Mouse (Mus musculus): Measurements from ENCODE around the gene Arl15.
A peak's percentile ranks its signal among the peaks of the same experiment; 100 is the strongest.

Arl15 gene

GRCm38 (mm10) chr13:113983633-113984032, 189.3 kb downstream of the Arl15 start:
- peak; percentile 56 for DNase-seq (ENCODE audit: low read depth, low spot score)

GRCm38 (mm10) chr13:113984491-113984890, 190.2 kb downstream of the Arl15 start:
- no peak for DNase-seq (ENCODE audit: low read depth, low spot score)

- no peak for DNase-seq (ENCODE audit: low read depth, low spot score)
These were observed 192.7 kb downstream of the Arl15 start for GRCm38 (mm10) chr13:113986864-113987562.

- DNase-seq (ENCODE audit: low read depth, low spot score) = no peak
These were observed 195.9 kb downstream of the Arl15 start for GRCm38 (mm10) chr13:113990247-113990646.

GRCm38 (mm10) chr13:113990701-113991100, 196.4 kb downstream of the Arl15 start:
- no peak for DNase-seq (ENCODE audit: low read depth, low spot score)

- DNase-seq (ENCODE audit: low read depth, low spot score) = no peak
These were observed 198.8 kb downstream of the Arl15 start for GRCm38 (mm10) chr13:113993066-113993465.

- no peak for DNase-seq (ENCODE audit: low read depth, low spot score)
These were observed 200.3 kb downstream of the Arl15 start for GRCm38 (mm10) chr13:113994586-113994985.

- DNase-seq (ENCODE audit: low read depth, low spot score) = no peak
These were observed 201.4 kb downstream of the Arl15 start for GRCm38 (mm10) chr13:113995490-113996236.

GRCm38 (mm10) chr13:113998811-113999210, 204.5 kb downstream of the Arl15 start:
- no peak for DNase-seq (ENCODE audit: low read depth, low spot score)

GRCm38 (mm10) chr13:114003463-114003862, 209.2 kb downstream of the Arl15 start:
- DNase-seq (ENCODE audit: low read depth, low spot score) = no peak

GRCm38 (mm10) chr13:114004191-114004590, 209.9 kb downstream of the Arl15 start:
- DNase-seq (ENCODE audit: low read depth, low spot score) = no peak

GRCm38 (mm10) chr13:114009786-114010185, 215.5 kb downstream of the Arl15 start:
- DNase-seq (ENCODE audit: low read depth, low spot score) = peak; percentile 76

GRCm38 (mm10) chr13:114010521-114010920, 216.2 kb downstream of the Arl15 start:
- DNase-seq (ENCODE audit: low read depth, low spot score) = peak; percentile 92

GRCm38 (mm10) chr13:114011019-114011418, 216.7 kb downstream of the Arl15 start:
- DNase-seq (ENCODE audit: low read depth, low spot score) = peak; percentile 95

- no peak for DNase-seq (ENCODE audit: low read depth, low spot score)
These were observed 223.6 kb downstream of the Arl15 start for GRCm38 (mm10) chr13:114017928-114018327.

GRCm38 (mm10) chr13:114023541-114023940, 229.2 kb downstream of the Arl15 start:
- DNase-seq (ENCODE audit: low read depth, low spot score) = no peak

GRCm38 (mm10) chr13:114026306-114026705, 232.0 kb downstream of the Arl15 start:
- DNase-seq (ENCODE audit: low read depth, low spot score) = no peak

- DNase-seq (ENCODE audit: low read depth, low spot score) = no peak
These were observed 232.4 kb downstream of the Arl15 start for GRCm38 (mm10) chr13:114026751-114027150.

GRCm38 (mm10) chr13:114048071-114048470, 253.8 kb downstream of the Arl15 start:
- no peak for DNase-seq (ENCODE audit: low read depth, low spot score)

GRCm38 (mm10) chr13:114048688-114049087, 254.4 kb downstream of the Arl15 start:
- DNase-seq (ENCODE audit: low read depth, low spot score) = no peak

- DNase-seq (ENCODE audit: low read depth, low spot score) = no peak
These were observed 257.0 kb downstream of the Arl15 start for GRCm38 (mm10) chr13:114051151-114051850.

GRCm38 (mm10) chr13:114052426-114053205, 258.3 kb downstream of the Arl15 start:
- DNase-seq (ENCODE audit: low read depth, low spot score) = no peak
